In the genomic region with DNA sequence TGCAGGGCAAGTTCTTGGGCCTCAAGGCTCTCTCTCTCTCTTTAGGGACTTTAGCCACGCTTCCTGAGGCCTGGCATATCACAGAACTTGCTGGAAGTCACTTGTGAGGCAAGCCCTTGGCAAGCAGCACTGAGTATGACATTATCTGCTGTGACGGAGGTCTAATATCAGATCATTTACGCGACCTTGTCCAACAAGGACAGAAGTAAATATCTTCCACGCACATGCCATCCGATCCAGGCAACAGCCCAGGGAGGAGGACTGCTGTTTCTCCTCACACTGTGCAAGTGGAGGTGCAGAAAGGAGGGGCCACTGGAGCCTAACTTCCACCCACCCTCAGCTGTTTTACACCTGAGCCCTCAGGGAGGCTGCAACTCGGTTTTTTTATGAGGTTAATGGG, we compare ENCODE assay signal across 17 mouse cellular contexts.
DNase-seq lines count a peak whose midpoint lies in the region; ATAC-seq and TF ChIP-seq lines count a peak whose summit lies in the region.
"Had no signal": no experiment of that assay in that cellular context is flagged by ENCODE, and none has a peak within 500 bp of the region (broad histone marks: within the 10 kb centered on the region; RNA-seq: fewer than 3 reads in every experiment).

No protein-coding gene starts in this region.

- no peaks in the 10 kb centered on the region for H3K36me3 ChIP-seq in neural tube, embryonic 14.5 days (ENCODE audit: control insufficient read depth, insufficient read depth, low read length)
- no peaks in the 10 kb centered on the region for H3K36me3 ChIP-seq in neural tube, embryonic 15.5 days
- H3K36me3 ChIP-seq in stomach, postnatal 0 days (ENCODE audit: control insufficient read depth, insufficient read depth, low read length) = no peaks in the 10 kb centered on the region
- H3K36me3 ChIP-seq: limb, embryonic 12.5 days; liver, embryonic 15.5 days had no signal

- no peak overlapping the region for H3K4me3 ChIP-seq in neural tube, embryonic 14.5 days (ENCODE audit: low read depth, low read length)
- H3K4me3 ChIP-seq in neural tube, embryonic 15.5 days (replicated peaks) = no peak overlapping the region
- no peak overlapping the region for H3K4me3 ChIP-seq in bone marrow macrophage, adult 2 months (ENCODE audit: insufficient read depth, low read length)
- H3K4me3 ChIP-seq in stomach, postnatal 0 days (ENCODE audit: low read depth, low read length) = no peak overlapping the region
- H3K4me3 ChIP-seq: erythroblast, embryonic 14.5 days; left cerebral cortex, adult 2 months; limb, embryonic 12.5 days; liver, embryonic 15.5 days had no signal

- TF ChIP-seq CTCF in bone marrow macrophage, adult 2 months (IDR thresholded peaks at IDR 0.05; ENCODE audit: low read depth, low read length) = no peak
- no peak for TF ChIP-seq CTCF in stomach, postnatal 0 days (IDR thresholded peaks at IDR 0.05; ENCODE audit: low read depth)

- TF ChIP-seq EP300 in stomach, postnatal 0 days (optimal IDR thresholded peaks at IDR 0.05) = no peak

- H3K27ac ChIP-seq in neural tube, embryonic 14.5 days (ENCODE audit: low read depth, low read length) = no peak overlapping the region
- H3K27ac ChIP-seq in neural tube, embryonic 15.5 days (replicated peaks) = no peak overlapping the region
- peak overlapping the region; percentile 43 for H3K27ac ChIP-seq in bone marrow macrophage, adult 2 months (ENCODE audit: insufficient read depth, low read depth, low read length)
- no peak overlapping the region for H3K27ac ChIP-seq in stomach, postnatal 0 days (replicated peaks)
- H3K27ac ChIP-seq: left cerebral cortex, adult 2 months; limb, embryonic 12.5 days; liver, embryonic 15.5 days had no signal

- H3K27me3 ChIP-seq in neural tube, embryonic 14.5 days (ENCODE audit: control insufficient read depth, insufficient read depth, low read length) = no peaks in the 10 kb centered on the region
- no peaks in the 10 kb centered on the region for H3K27me3 ChIP-seq in neural tube, embryonic 15.5 days (replicated peaks)
- H3K27me3 ChIP-seq in stomach, postnatal 0 days (ENCODE audit: control insufficient read depth, insufficient read depth, low read length) = no peaks in the 10 kb centered on the region
- H3K27me3 ChIP-seq: limb, embryonic 12.5 days; liver, embryonic 15.5 days had no signal

- no peak overlapping the region for H3K4me2 ChIP-seq in neural tube, embryonic 14.5 days (ENCODE audit: low read depth, low read length)
- no peak overlapping the region for H3K4me2 ChIP-seq in neural tube, embryonic 15.5 days
- no peak overlapping the region for H3K4me2 ChIP-seq in stomach, postnatal 0 days (replicated peaks; ENCODE audit: low read depth)
- H3K4me2 ChIP-seq: limb, embryonic 12.5 days; liver, embryonic 15.5 days had no signal

- peak; percentile 39 to 48 for DNase-seq in gastrocnemius, adult 8-10 months (ENCODE audit: low spot score in 2 of 2)
- no peak for DNase-seq in gastrocnemius, postnatal 14 days
- DNase-seq in stomach, postnatal 0 days (ENCODE audit: low spot score) = peak; percentile 16
- no peak for DNase-seq in lung, postnatal 10 days
- DNase-seq in urinary bladder, postnatal 10 days (ENCODE audit: low spot score) = no peak
- DNase-seq: cerebellum, postnatal 14 days; forebrain, postnatal 0 days; lung, postnatal 4 days; thymus, postnatal 4 days had no signal

- no peak overlapping the region for H3K9ac ChIP-seq in neural tube, embryonic 14.5 days (replicated peaks; ENCODE audit: low read depth, low read length)
- no peak overlapping the region for H3K9ac ChIP-seq in neural tube, embryonic 15.5 days (replicated peaks)
- no peak overlapping the region for H3K9ac ChIP-seq in stomach, postnatal 0 days (ENCODE audit: low read length)
- H3K9ac ChIP-seq: forebrain, postnatal 0 days; limb, embryonic 12.5 days; liver, embryonic 15.5 days had no signal

- ATAC-seq in neural tube, embryonic 14.5 days (ENCODE audit: low read depth) = peak; percentile 51; the same call in 1 of the 2 replicates
- ATAC-seq in neural tube, embryonic 15.5 days (ENCODE audit: low FRiP score) = no peak
- ATAC-seq in stomach, postnatal 0 days (ENCODE audit: low FRiP score, low TSS enrichment) = no peak
- ATAC-seq: forebrain, postnatal 0 days; hindbrain, embryonic 16.5 days had no signal

- H3K4me1 ChIP-seq in neural tube, embryonic 14.5 days (ENCODE audit: control insufficient read depth, insufficient read depth, low read length) = no peaks in the 10 kb centered on the region
- no peaks in the 10 kb centered on the region for H3K4me1 ChIP-seq in neural tube, embryonic 15.5 days
- peaks cover 72% of the 10 kb centered on the region for H3K4me1 ChIP-seq in bone marrow macrophage, adult 2 months (ENCODE audit: control insufficient read depth, insufficient read depth, low read length)
- no peaks in the 10 kb centered on the region for H3K4me1 ChIP-seq in stomach, postnatal 0 days (replicated peaks; ENCODE audit: control insufficient read depth, insufficient read depth)
- H3K4me1 ChIP-seq: liver, embryonic 15.5 days had no signal

- H3K9me3 ChIP-seq in neural tube, embryonic 14.5 days (ENCODE audit: control insufficient read depth, low read length) = no peaks in the 10 kb centered on the region
- H3K9me3 ChIP-seq in neural tube, embryonic 15.5 days (replicated peaks) = no peaks in the 10 kb centered on the region
- H3K9me3 ChIP-seq in stomach, postnatal 0 days (ENCODE audit: control insufficient read depth, low read length) = no peaks in the 10 kb centered on the region
- H3K9me3 ChIP-seq: limb, embryonic 12.5 days; liver, embryonic 15.5 days had no signal

- no peak for TF ChIP-seq POLR2A in bone marrow macrophage, adult 2 months (IDR thresholded peaks at IDR 0.05; ENCODE audit: borderline replicate concordance, low read depth, low read length)

- intact Hi-C loops in gastrocnemius, postnatal 14 days (cut with DNase I; ENCODE audit: low total_unique reads) = no loop called here

- WGBS in neural tube, embryonic 14.5 days = 83% methylated on average over 7 of the region's 7 CpGs
- 85% methylated on average over 7 of the region's 7 CpGs for WGBS in neural tube, embryonic 15.5 days
- WGBS in stomach, postnatal 0 days = 69% methylated on average over 7 of the region's 7 CpGs

Comparison
In these comparisons a context has a peak if more than half of its experiments do, and no peak if none do; other contexts are left out.
1. DNase-seq: peak in gastrocnemius, adult 8-10 months (2 of 2) and stomach, postnatal 0 days (single experiment); none in gastrocnemius, postnatal 14 days (single experiment), lung, postnatal 10 days (single experiment) and urinary bladder, postnatal 10 days (single experiment).